Mouse (Mus musculus): Measurements from ENCODE around the gene Sept8. TPM values are rescaled to one million over a fixed set of nuclear protein-coding genes. Genes with fewer than 3 reads are reported as not detected.

The Sept8 gene
- 1 to 10 TPM; 4.6 to 8.5 TPM for total RNA-seq (2023)

GRCm38 (mm10) chr11:53519207-53520121, at the start of gene Sept8:
TSS of gene Sept8 (plus strand) at chr11:53519257.

GRCm38 (mm10) chr11:53469968-53470695, 48.9 kb upstream of the Sept8 start, which contains the start of gene Gm9837:
TSS of gene Gm9837 (minus strand) at chr11:53470479.

GRCm38 (mm10) chr11:53479783-53480301, 39.2 kb upstream of the Sept8 start, which contains the start of the genes Gm9945 and Sowaha:
TSS of gene Gm9945 (plus strand) at chr11:53480166.
TSS of gene Sowaha (minus strand) at chr11:53480274.

GRCm38 (mm10) chr11:53567224-53568014, 48.4 kb downstream of the Sept8 start, which contains the start of gene Kif3a:
TSS of gene Kif3a (plus strand) at chr11:53567379.

Other genes starting within 250 kb of the Sept8 start
- 10 to 100 TPM; 57.5 to 63.3 TPM for gene Hspa4, start 218.8 kb upstream of the Sept8 start, total RNA-seq (2023)
- 10 to 100 TPM in 1 of 2 experiments, 1 to 10 TPM in 1; 7.6 to 10.6 TPM for gene Zcchc10, start 194.6 kb upstream of the Sept8 start, total RNA-seq (2023)
- gene Aff4, start 168.4 kb upstream of the Sept8 start, total RNA-seq (2023) = 100 to 1,000 TPM in 1 of 2 experiments, 10 to 100 TPM in 1; 94.9 to 100 TPM
- not detected for gene Leap2, start 96.1 kb upstream of the Sept8 start, total RNA-seq (2023)
- 100 to 1,000 TPM; 201 to 206 TPM for gene Uqcrq, start 88.4 kb upstream of the Sept8 start, total RNA-seq (2023)
- gene Gdf9, start 88.2 kb upstream of the Sept8 start, total RNA-seq (2023) = under 1 TPM; 0.58 to 0.71 TPM
- not detected for gene Gm10447, start 62.1 kb upstream of the Sept8 start, total RNA-seq (2023)
- gene Shroom1, start 62.1 kb upstream of the Sept8 start, total RNA-seq (2023) = under 1 TPM; 0.18 to 0.60 TPM
- not detected for gene Gm9837, start 48.8 kb upstream of the Sept8 start, total RNA-seq (2023)
- not detected for gene Gm9945, start 39.1 kb upstream of the Sept8 start, total RNA-seq (2023)
- gene Sowaha, start 39.0 kb upstream of the Sept8 start, total RNA-seq (2023) = under 1 TPM; 0.33 to 0.42 TPM
- gene Kif3a, start 48.1 kb downstream of the Sept8 start, total RNA-seq (2023) = 1 to 10 TPM; 1.6 to 4.2 TPM
- gene Il4, start 99.4 kb downstream of the Sept8 start, total RNA-seq (2023) = not detected
- gene Il13, start 115.4 kb downstream of the Sept8 start, total RNA-seq (2023) = not detected
- 10 to 100 TPM; 13.2 to 13.8 TPM for gene Rad50, start 188.1 kb downstream of the Sept8 start, total RNA-seq (2023)
- gene Il5, start 201.5 kb downstream of the Sept8 start, total RNA-seq (2023) = not detected

Data from neutrophil, adult 59 days (primary cell).